Mouse (Mus musculus): ENCODE data around the gene Tada1.

Gene Tada1

GRCm38 (mm10) chr1:166379013-166379629, at the start of gene Tada1:
TSS of gene Tada1 (plus strand) at chr1:166379097.
- peak; percentile 94 for DNase-seq

GRCm38 (mm10) chr1:166330752-166331151, 48.1 kb upstream of the Tada1 start:
- no peak for DNase-seq

GRCm38 (mm10) chr1:166339110-166339509, 39.8 kb upstream of the Tada1 start:
- DNase-seq: peak; percentile 70

- DNase-seq: no peak
Measured at GRCm38 (mm10) chr1:166342060-166342459, 36.8 kb upstream of the Tada1 start.

GRCm38 (mm10) chr1:166342539-166342938, 36.4 kb upstream of the Tada1 start:
- DNase-seq: no peak

GRCm38 (mm10) chr1:166343586-166343985, 35.3 kb upstream of the Tada1 start:
- no peak for DNase-seq

GRCm38 (mm10) chr1:166344300-166345077, 34.4 kb upstream of the Tada1 start:
- DNase-seq: no peak

- no peak for DNase-seq
Measured at GRCm38 (mm10) chr1:166345602-166346001, 33.3 kb upstream of the Tada1 start.

- no peak for DNase-seq
Measured at GRCm38 (mm10) chr1:166346906-166347305, 32.0 kb upstream of the Tada1 start.

- DNase-seq: no peak
Measured at GRCm38 (mm10) chr1:166349341-166349740, 29.6 kb upstream of the Tada1 start.

- DNase-seq: no peak
Measured at GRCm38 (mm10) chr1:166349751-166350150, 29.1 kb upstream of the Tada1 start.

- DNase-seq: peak; percentile 89
Measured at GRCm38 (mm10) chr1:166360157-166360855, 18.6 kb upstream of the Tada1 start.

- DNase-seq: no peak
Measured at GRCm38 (mm10) chr1:166360896-166361295, 18.0 kb upstream of the Tada1 start.

- DNase-seq: no peak
Measured at GRCm38 (mm10) chr1:166361842-166362241, 17.1 kb upstream of the Tada1 start.

- DNase-seq: no peak
Measured at GRCm38 (mm10) chr1:166362659-166363058, 16.2 kb upstream of the Tada1 start.

- no peak for DNase-seq
Measured at GRCm38 (mm10) chr1:166363122-166363521, 15.8 kb upstream of the Tada1 start.

- DNase-seq: no peak
Measured at GRCm38 (mm10) chr1:166377171-166377570, 1.7 kb upstream of the Tada1 start.

- no peak for DNase-seq
Measured at GRCm38 (mm10) chr1:166378431-166379012, 375 bp upstream of the Tada1 start.

GRCm38 (mm10) chr1:166379630-166380231, 834 bp downstream of the Tada1 start:
- peak; percentile 67 for DNase-seq

GRCm38 (mm10) chr1:166381336-166381735, 2.4 kb downstream of the Tada1 start:
- no peak for DNase-seq

GRCm38 (mm10) chr1:166381821-166382220, 2.9 kb downstream of the Tada1 start:
- no peak for DNase-seq

- DNase-seq: no peak
Measured at GRCm38 (mm10) chr1:166382626-166383025, 3.7 kb downstream of the Tada1 start.

- DNase-seq: no peak
Measured at GRCm38 (mm10) chr1:166384614-166385013, 5.7 kb downstream of the Tada1 start.
